Mouse (Mus musculus): ENCODE measurements at regions not wholly inside any gene's neighbourhood (a gene's known extent, or its start where the extent isn't known, plus 50 kb on each side); places are given as distances from the start of the nearest gene placed in this dataset.

DNA sequence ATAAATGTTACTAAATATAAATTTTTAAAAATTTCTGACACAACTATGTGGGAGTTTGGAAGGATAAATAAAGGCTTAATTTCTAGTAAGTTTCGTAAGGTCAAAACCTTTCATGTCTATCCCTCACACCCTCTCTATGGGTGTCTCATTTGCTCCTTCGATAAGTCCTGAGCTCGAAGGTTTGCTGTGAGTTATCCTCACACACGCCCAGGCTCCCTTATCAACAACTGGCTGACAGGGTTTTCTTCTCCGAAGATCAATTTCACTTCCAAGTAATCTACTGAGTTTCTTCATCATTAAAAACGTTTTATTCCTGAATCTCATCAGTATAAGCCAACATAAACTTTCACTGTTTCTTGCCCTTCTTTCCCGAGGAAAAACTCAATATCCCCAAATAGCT lies 416.0 kb upstream of the Nudt12 start:
- DNase-seq (ENCODE audit: low read depth, low spot score): no peak

DNA sequence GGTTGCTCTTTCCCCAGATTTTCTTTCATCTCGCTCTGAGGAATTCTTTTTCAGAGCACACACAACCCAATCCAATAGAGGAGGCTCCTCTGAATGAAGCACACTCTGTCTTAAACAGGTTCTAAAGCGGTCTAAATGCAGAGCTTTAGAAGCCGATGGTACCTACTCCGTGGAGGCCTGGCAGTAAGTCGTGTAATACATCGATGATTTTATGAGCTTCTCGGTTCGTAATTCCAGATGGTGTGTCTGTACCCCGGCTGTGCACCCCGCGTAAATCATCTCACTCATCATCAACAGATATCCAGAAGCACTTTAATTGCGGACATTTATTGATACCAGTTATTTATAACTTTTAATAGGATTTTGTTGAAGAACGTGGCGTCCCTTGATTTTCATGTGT lies 408.3 kb upstream of the Nudt12 start:
- no peak for DNase-seq (ENCODE audit: low read depth, low spot score)

DNA sequence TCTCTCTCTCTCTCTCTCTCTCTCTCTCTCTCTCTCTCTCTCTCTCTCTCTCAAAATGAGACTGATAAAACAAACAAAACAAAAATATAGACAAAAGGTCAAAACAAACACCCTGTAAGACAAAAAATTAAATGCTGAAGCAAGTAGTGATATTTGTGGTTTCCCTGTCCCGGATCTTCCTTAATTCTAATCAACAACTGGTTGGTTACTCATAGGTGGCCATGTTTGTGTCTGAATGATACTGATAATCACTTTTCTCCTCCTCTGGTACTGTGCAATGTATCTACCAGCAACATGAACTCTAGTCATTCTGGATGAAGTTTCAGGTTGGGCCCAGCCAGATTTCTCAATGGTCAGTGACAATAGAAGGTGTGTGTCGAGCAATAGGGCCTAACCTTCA lies 396.1 kb upstream of the Nudt12 start:
- no peak for DNase-seq (ENCODE audit: low read depth, low spot score)

DNA sequence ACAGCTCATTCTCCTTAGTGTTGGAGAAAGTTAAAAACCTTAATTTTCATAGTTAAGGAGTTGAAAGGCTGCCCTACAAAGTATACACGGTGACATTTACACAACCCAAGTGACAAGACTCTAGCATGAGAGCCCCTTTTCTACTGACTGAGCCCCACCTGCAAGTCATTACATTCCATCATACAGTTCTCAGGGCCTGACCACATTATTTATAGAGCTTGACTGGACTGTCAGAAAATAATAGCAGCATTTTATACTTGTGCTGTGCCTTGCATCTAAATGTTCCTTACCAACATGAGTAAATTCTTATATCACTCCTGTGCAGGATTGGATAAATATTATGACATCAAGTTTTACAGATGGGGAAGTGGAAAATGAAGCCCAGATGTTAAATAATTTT lies 391.4 kb upstream of the Nudt12 start:
- DNase-seq (ENCODE audit: low read depth, low spot score): no peak

DNA sequence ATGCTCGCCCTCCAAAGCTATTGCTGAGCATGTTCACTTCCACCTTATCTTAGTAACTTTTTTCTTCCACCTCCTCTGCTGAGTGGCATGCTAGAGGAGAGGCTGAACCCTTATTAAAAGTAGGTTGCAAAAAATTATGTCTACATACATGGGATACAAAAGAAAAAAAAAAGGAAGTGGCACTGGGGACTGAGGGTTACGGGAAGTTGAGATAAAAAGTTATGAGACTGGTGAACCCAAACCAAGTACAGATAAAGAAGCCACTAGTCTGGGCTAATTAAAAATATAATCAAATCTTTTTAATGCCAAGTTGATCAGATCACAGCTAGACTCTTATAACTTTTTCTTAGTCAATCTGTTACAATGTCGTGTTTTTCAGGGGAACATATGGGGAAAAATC lies 384.2 kb upstream of the Nudt12 start:
- DNase-seq (ENCODE audit: low read depth, low spot score): no peak

DNA sequence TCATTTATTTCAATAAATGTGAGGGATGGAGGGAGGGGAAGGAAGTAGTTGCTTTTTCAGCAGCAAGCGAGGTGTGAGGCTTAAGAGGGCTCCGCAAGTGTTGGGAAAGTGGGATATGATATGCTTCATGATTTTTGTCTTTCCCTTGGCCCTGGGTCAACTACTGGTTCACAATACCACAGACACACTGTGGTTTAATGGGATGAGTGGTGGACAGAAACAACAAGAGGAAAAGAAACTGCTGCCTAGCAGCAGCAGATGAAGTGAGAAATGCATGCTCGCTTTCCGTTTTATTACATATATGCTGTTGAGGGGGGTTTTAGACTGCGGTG lies 369.9 kb upstream of the Nudt12 start:
- DNase-seq (ENCODE audit: low read depth, low spot score): no peak

DNA sequence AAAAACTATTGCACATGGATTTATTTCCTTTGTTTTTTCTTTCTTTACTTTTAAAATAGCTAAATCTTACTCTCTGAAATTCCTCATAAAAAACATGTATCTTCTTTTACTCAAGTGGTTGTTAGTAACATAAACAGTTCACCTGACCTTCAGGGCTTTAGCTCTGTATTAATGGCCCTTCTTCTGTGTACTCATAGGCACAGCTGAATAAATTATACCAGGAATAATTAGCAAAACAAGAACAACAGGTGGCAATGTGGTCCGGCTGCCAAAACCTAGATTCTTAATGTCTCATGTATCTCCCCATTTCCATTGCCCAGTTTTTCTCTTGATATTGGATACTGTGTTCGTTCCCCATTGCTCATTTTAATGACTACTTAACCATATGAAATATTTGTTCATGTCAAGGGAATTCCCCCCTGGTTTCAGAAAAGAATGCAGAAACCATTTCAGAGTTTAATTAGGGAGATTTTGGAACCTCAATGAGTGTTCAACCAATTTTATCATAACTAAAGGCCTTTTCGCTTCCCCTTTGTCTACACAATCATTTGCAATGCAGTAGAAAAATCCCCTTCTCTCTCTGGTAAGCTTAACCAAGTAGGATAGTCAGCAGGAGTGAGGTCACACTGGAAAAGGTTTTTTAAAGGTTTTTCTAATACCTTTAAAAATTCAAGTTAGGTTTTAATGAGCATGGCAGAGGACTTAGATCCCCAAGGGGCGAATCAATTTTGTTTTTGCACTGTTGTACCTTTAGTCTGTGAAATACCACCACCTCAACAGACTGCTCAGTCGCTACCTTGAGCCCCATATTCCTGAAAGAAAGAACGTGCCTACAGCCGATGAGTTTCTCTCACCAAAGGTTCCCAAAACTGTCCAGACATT lies 369.3 kb upstream of the Nudt12 start:
- DNase-seq (ENCODE audit: low read depth, low spot score): no peak

DNA sequence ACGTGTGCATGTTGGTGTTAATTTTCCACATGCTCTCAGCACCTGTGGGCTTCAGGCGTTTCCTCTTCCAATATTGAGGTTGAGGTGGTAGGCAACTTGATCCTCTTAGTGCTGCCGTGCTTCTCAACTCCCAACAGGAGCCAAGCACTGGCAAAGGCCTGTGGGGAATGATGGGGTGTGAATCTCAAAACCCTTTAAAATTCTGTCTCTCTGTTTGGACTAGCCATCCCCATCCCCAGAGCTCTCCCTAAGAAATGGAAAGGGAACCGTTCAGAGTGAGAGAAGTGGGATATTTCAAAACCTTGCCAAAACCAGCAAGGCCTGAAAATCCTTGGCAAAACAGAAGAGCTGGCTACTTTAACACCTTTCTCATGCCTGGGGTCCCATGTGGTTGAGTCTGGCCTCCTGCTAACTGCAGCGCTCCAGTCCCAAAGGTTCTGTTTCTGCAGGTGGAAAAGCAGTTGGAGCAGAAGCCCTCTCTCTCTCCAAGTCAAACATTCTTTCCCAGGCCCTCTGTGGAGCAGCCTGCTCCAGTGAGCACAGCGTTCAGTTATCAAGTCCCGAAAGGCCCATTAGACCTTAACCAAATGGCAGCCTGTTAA lies 360.4 kb upstream of the Nudt12 start:
- DNase-seq (ENCODE audit: low read depth, low spot score): no peak

DNA sequence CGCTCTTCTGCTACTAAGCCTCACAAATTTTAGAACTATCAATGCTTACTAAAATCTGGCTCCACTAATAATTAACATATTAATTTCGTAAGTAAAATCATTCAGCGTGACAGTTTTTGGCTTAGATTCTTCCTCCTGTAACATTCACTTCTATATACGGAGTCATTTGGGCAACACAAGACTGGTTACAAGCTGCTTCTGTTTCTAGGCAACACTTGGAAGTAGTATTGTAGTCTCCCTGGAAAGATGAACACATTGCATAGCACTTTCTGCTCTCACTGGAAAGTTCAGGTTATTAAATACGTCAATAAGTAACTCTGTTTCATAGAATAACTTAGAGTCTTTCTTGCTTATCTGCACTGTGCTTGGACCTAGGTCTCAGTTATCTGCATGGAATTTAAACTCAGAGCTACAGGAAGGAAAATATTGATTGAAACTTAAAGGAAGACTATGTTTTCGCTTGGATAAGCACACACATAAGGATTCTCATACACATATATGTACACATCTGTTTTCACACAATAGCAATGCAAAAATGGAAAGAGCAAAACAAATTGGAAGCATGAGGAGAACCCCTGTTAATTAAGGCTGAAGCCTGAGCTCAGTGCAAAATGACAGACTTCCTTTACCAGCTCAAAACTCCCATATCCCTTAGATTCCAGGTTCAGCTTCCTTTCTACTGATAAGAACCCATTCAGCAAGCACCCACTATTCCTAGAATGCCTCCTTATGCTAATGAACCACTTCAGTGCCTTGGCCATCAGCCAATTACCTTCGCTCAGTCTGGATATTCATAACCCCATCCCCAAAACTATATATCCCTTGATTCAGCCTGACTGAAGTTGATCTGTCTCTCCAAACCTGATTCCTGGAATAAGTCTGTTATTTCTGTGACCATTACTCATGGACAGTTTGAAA lies 356.7 kb upstream of the Nudt12 start:
- DNase-seq (ENCODE audit: low read depth, low spot score): no peak

DNA sequence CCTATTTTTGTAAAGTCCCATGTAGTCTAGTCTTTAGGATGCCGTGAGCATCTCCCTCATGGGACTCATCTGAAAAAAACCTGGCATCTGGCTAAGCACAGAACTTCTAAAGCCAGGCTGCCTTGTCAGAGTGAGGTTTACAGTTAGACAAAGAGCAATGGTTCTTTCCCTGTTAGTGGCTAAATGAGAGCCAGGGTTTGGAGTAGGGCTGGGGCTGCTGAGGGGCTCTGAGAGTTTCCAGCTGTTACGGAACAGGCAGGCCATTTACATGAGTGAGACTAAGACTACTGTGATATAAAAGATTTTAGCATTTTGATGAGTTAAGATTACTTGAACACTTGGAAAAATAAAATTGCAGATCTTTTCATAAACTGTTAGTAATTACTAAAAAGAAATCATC lies 352.2 kb upstream of the Nudt12 start:
- no peak for DNase-seq (ENCODE audit: low read depth, low spot score)

DNA sequence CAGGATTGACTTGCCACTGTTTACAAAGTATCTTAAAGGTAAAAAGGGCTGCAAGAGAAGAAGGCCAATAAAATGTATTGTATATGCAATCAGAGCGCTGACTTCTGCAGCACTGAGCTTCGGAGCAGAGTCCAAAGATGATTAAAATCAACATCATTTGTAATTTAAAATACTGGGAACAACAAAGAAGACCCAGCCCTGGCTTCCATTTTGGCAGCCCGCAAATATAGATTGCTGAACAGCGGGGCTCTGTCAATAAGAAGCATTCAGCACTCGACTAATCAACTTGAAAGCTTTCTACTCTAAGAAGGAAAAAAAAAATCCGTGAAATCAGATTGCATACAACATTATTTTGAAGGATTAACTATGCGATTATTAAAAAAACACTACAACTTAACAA lies 348.9 kb upstream of the Nudt12 start:
- DNase-seq (ENCODE audit: low read depth, low spot score): no peak

DNA sequence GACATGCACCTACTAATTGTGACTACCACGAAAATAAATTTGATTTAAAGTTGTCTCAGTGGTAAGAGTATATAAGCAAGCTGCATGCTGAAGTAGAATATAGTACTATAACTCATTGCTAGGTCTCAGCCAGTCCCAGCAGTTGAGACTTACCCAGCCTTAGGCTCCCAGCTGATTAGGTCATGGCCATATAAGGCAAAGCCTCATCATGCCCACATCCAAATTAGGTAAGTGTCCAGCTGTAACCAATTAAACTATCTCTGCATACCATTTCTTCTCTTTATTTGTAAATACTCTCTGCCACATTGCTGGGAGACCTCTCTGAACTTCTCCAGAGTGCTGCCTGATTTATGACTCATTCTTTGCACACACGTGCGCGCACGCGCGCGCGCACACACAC lies 347.9 kb upstream of the Nudt12 start:
- no peak for DNase-seq (ENCODE audit: low read depth, low spot score)

DNA sequence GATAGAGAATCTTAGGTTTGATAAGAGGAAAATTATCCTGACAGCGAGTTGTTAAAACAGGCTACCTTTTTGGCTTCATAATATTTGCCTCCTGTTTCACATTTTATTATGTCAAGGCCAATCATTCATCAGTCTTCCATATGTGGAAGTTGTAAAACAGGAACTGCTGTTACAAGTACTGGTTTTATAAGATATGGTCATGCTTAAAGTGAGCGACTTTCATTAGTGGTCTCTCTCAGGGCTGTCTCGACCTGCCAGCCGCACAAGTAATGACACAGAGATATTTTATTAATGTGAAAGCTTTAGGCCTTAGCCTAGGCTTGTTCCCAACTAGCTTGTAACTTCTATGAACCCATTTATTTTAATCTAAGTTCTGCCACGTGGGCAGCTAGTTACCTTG lies 346.3 kb upstream of the Nudt12 start:
- no peak for DNase-seq (ENCODE audit: low read depth, low spot score)

DNA sequence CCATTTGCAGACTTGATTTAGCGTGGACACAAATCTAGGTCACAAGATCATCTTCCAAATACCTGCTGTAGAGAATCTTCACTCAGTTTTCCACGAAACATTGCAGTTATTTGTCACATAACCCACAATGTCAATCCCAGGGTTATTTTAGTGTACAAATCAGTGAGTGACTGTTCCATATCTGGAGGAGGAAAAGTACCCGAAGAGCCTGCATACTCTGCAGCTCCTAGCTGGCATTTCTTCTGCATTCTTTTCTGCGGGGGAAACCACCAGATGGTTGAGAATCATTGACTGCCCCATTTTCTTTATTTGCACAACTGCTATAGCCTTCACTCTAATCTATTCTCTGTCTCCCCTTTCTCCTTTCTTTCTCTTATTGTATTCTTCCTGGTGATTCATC lies 332.4 kb upstream of the Nudt12 start:
- DNase-seq (ENCODE audit: low read depth, low spot score): no peak

DNA sequence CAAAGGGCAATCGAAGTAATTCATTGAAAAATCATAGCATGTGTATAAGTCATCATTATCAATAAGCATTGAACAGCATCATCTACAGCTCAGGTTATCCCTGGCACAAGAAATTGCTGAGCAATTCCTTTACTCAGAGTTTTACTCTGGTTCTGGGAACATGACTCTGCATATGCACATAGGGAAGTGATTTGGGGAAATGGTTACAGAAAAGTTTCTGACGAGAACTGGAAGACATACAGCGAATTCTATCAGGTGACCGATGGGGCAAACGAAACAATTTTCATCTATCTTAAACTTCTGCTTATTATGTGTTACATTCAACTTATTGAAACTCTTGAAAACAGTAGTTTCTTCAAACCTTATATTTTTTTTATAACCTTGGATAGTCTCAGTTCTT lies 284.8 kb upstream of the Nudt12 start:
- DNase-seq (ENCODE audit: low read depth, low spot score): no peak

DNA sequence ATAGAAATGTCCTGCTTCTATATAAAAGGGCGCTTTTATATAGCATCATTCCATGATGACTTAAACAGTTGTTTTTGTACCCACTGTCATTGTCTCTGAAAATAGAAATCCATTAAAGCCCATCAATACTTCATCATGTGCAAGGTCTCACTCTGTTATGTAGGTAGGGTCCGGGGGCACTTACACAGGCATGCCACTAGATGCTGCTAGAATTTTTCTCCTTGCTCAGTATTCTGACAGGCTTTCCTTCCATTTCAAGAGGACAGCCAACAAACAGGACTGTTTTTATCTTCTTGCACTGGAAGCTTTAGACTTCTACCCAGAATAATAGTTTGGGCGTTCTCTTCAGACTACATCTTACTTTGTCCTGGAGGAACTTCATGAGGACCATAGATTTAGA lies 268.2 kb upstream of the Nudt12 start:
- DNase-seq (ENCODE audit: low read depth, low spot score): peak; percentile 4

DNA sequence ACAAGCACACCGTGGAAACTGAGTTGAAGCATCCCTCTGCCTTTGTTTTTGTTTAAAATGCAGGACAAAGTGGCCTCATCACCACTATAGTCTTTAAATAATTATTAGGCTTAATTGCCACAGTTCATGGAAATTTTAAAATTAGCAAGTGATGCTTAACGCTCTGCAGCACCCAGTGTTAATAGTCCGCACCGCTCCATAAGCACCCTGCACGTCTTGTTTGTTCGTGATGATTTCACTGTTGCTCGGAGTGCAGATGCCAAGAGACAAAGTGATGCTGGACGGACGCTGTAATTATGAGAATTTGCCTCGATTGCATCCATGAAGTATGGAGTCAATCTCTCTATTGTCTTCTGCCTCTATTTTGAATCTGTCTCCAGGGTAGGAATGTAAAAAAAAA lies 266.6 kb upstream of the Nudt12 start:
- DNase-seq (ENCODE audit: low read depth, low spot score): no peak

DNA sequence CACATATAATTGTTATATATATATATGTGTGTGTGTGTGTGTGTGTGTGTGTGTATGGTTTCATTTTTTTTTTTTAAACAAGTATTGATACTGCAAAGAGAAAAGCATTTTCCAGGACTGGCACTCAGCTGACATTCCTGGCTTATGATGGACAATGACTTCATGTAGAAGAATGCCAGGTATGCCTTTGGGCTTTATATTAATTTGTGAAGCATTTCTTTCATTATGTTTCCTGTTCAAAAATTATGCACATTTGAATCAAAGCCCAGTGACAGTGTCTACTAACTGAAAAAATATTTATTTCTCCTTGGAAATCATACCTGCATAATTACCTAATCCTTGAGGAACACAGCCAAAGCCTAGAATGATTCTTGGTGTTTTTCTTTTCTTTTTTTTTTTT lies 256.4 kb upstream of the Nudt12 start:
- DNase-seq (ENCODE audit: low read depth, low spot score): no peak

DNA sequence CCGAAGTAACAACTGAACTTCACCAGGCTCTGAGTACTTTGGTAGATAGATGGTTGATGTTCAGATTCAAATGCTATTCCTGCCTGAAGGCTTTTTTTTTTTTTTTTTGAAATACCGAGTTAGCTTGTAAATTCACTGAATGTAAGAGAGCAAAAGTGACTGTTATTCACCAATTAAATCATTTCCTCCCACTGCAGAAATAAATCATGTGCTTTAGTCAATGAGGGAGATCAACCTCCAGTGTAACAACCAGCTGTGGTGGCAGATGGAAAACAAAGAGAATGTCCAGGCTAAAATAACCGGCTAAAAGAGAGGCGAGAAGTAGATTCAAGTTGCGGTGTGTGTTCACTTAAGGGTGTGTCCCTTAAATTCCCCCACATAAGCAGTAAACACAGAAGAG lies 235.8 kb upstream of the Nudt12 start:
- DNase-seq (ENCODE audit: low read depth, low spot score): no peak

DNA sequence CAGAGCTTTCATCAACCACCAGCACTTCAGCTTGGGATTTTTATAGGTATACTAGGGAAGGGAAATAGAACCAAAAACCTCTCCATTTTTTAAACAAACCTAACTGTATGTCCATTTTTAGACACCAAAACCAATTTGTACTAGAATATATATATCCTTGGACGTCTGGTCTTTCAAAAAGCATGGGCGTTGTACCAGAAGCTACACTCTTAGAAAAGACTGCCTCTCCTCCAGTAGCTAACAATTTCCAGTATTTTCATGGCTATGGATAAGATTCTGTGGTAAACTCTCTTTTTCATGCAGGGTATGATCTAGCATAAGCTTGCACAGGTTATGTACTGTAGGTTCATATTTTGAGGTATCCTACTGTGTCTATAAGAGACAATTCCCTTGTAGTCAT lies 219.1 kb upstream of the Nudt12 start:
- no peak for DNase-seq (ENCODE audit: low read depth, low spot score)
